Mouse (Mus musculus): ENCODE measurements around the gene Gdpd5. TPM values are rescaled to one million over a fixed set of nuclear protein-coding genes. Genes with fewer than 3 reads are reported as not detected.
A peak's percentile ranks its signal among the peaks of the same experiment; 100 is the strongest.
"Not testable (repeated sequence)": the region's sequence is repeated elsewhere in the genome, so short reads cannot be mapped to it uniquely, and the experiment has no call there.

Gene Gdpd5
- polyA plus RNA-seq, 1 experiment from 2014 or later, result 11.2 TPM

GRCm38 (mm10) chr7:99374325-99374724 is 6.9 kb upstream of the Gdpd5 start:
- not testable (repeated sequence) for H3K27me3 ChIP-seq; H3K9ac ChIP-seq (replicated peaks); ATAC-seq (ENCODE audit: insufficient number of reproducible peaks, insufficient read depth, low FRiP score, low TSS enrichment, low read depth); H3K4me1 ChIP-seq (replicated peaks); H3K27ac ChIP-seq; H3K9me3 ChIP-seq; H3K36me3 ChIP-seq; H3K4me3 ChIP-seq (replicated peaks); H3K4me2 ChIP-seq
- 64% methylated on average over 3 of the region's 3 CpGs for WGBS

- Histone ChIP-seq H3K9ac (replicated peaks) (no peak overlapping the region), H3K9me3 (0 out of 2 replicates have a peak, but pooled peaks cover 4% of the 10 kb centered on the region), H3K4me1 (replicated peaks) (peaks cover 7% of the 10 kb centered on the region; the same call in 1 of the 2 replicates), H3K27me3 (peaks cover 3% of the 10 kb centered on the region; the same call in 1 of the 2 replicates), H3K27ac (no peak overlapping the region), H3K36me3 (no peaks in the 10 kb centered on the region), H3K4me3 (replicated peaks) (no peak overlapping the region), H3K4me2 (no peak overlapping the region)
- no peak for ATAC-seq (ENCODE audit: insufficient number of reproducible peaks, insufficient read depth, low FRiP score, low TSS enrichment, low read depth)
- WGBS, result 7% methylated on average over 4 of the region's 4 CpGs
Measured at GRCm38 (mm10) chr7:99375455-99375854, 5.8 kb upstream of the Gdpd5 start.

- 0 out of 2 replicates have a peak, but pooled peaks cover 4% of the 10 kb centered on the region for H3K9me3 ChIP-seq
- WGBS, result 71% methylated on average over 8 of the region's 8 CpGs
- H3K27me3 ChIP-seq, result peaks cover 19% of the 10 kb centered on the region
- H3K36me3 ChIP-seq, result no peaks in the 10 kb centered on the region
- no peak overlapping the region for H3K27ac ChIP-seq
- no peak overlapping the region for H3K9ac ChIP-seq (replicated peaks)
- H3K4me1 ChIP-seq (replicated peaks), result peaks cover 28% of the 10 kb centered on the region
- ATAC-seq (ENCODE audit: insufficient number of reproducible peaks, insufficient read depth, low FRiP score, low TSS enrichment, low read depth), result no peak
- no peak overlapping the region for H3K4me2 ChIP-seq
- no peak overlapping the region for H3K4me3 ChIP-seq (replicated peaks)
Measured at GRCm38 (mm10) chr7:99378870-99379269, 2.3 kb upstream of the Gdpd5 start.

- WGBS, result under 1% methylated on average over 24 of the region's 24 CpGs
- peak; percentile 84 for ATAC-seq (ENCODE audit: insufficient number of reproducible peaks, insufficient read depth, low FRiP score, low TSS enrichment, low read depth)
- Histone ChIP-seq H3K36me3 (0 out of 2 replicates have a peak, but pooled peaks cover under 1% of the 10 kb centered on the region), H3K27ac (peak overlapping the region; percentile 95), H3K4me3 (replicated peaks) (peak overlapping the region; percentile 62), H3K27me3 (peaks cover 19% of the 10 kb centered on the region), H3K4me1 (replicated peaks) (peaks cover 39% of the 10 kb centered on the region), H3K9ac (replicated peaks) (peak overlapping the region; percentile 75), H3K9me3 (0 out of 2 replicates have a peak, but pooled peaks cover 4% of the 10 kb centered on the region), H3K4me2 (peak overlapping the region; percentile 98)
Measured at GRCm38 (mm10) chr7:99380491-99381213, 562 bp upstream of the Gdpd5 start.

- Histone ChIP-seq H3K4me3 (replicated peaks) (peak overlapping the region; percentile 62), H3K4me2 (peak overlapping the region; percentile 98), H3K4me1 (replicated peaks) (peaks cover 39% of the 10 kb centered on the region), H3K27me3 (peaks cover 19% of the 10 kb centered on the region), H3K36me3 (0 out of 2 replicates have a peak, but pooled peaks cover 3% of the 10 kb centered on the region), H3K27ac (0 out of 2 replicates have a peak overlapping the region, but pooled peaks have one; percentile 35), H3K9me3 (no peaks in the 10 kb centered on the region), H3K9ac (replicated peaks) (peak overlapping the region; percentile 75)
- WGBS, result 15% methylated on average over 30 of the region's 30 CpGs
- no peak for ATAC-seq (ENCODE audit: insufficient number of reproducible peaks, insufficient read depth, low FRiP score, low TSS enrichment, low read depth)
Measured at GRCm38 (mm10) chr7:99382088-99383000, 1.1 kb downstream of the Gdpd5 start.

GRCm38 (mm10) chr7:99383246-99383645 is 2.0 kb downstream of the Gdpd5 start:
- Histone ChIP-seq H3K27ac (peak overlapping the region; percentile 35; the same call in 1 of the 2 replicates), H3K4me1 (replicated peaks) (peaks cover 39% of the 10 kb centered on the region), H3K4me3 (replicated peaks) (peak overlapping the region; percentile 62), H3K4me2 (peak overlapping the region; percentile 98), H3K9ac (replicated peaks) (no peak overlapping the region; the same call in 1 of the 2 replicates), H3K27me3 (peaks cover 19% of the 10 kb centered on the region), H3K9me3 (no peaks in the 10 kb centered on the region), H3K36me3 (0 out of 2 replicates have a peak, but pooled peaks cover 4% of the 10 kb centered on the region)
- no peak for ATAC-seq (ENCODE audit: insufficient number of reproducible peaks, insufficient read depth, low FRiP score, low TSS enrichment, low read depth)
- 53% methylated on average over 5 of the region's 5 CpGs for WGBS

- H3K4me3 ChIP-seq (replicated peaks), result 0 out of 2 replicates have a peak overlapping the region, but pooled peaks have one; percentile 8
- peak overlapping the region; percentile 60 for H3K27ac ChIP-seq
- H3K36me3 ChIP-seq, result 0 out of 2 replicates have a peak, but pooled peaks cover 6% of the 10 kb centered on the region
Measured at GRCm38 (mm10) chr7:99384101-99384611, 2.9 kb downstream of the Gdpd5 start.

GRCm38 (mm10) chr7:99386030-99386429 is 4.8 kb downstream of the Gdpd5 start:
- H3K4me2 ChIP-seq, result no peak overlapping the region
- no peak overlapping the region for H3K27ac ChIP-seq
- H3K9ac ChIP-seq (replicated peaks), result no peak overlapping the region
- peaks cover 19% of the 10 kb centered on the region for H3K27me3 ChIP-seq
- H3K4me1 ChIP-seq (replicated peaks), result peaks cover 57% of the 10 kb centered on the region
- ATAC-seq (ENCODE audit: insufficient number of reproducible peaks, insufficient read depth, low FRiP score, low TSS enrichment, low read depth), result no peak
- H3K9me3 ChIP-seq, result no peaks in the 10 kb centered on the region
- H3K4me3 ChIP-seq (replicated peaks), result no peak overlapping the region
- H3K36me3 ChIP-seq, result 0 out of 2 replicates have a peak, but pooled peaks cover 6% of the 10 kb centered on the region
- 52% methylated on average over 5 of the region's 5 CpGs for WGBS

More at GRCm38 (mm10) chr7:99384101-99384611, 2.9 kb downstream of the Gdpd5 start:
- Histone ChIP-seq H3K27me3 (peaks cover 19% of the 10 kb centered on the region), H3K4me2 (peak overlapping the region; percentile 98), H3K4me1 (replicated peaks) (peaks cover 44% of the 10 kb centered on the region), H3K9ac (replicated peaks) (peak overlapping the region; percentile 24; the same call in 1 of the 2 replicates), H3K9me3 (no peaks in the 10 kb centered on the region)
- no peak for ATAC-seq (ENCODE audit: insufficient number of reproducible peaks, insufficient read depth, low FRiP score, low TSS enrichment, low read depth)
- WGBS, result 30% methylated on average over 4 of the region's 4 CpGs

- Histone ChIP-seq H3K9ac (replicated peaks) (no peak overlapping the region), H3K4me1 (replicated peaks) (peaks cover 64% of the 10 kb centered on the region), H3K27me3 (peaks cover 19% of the 10 kb centered on the region), H3K4me3 (replicated peaks) (no peak overlapping the region), H3K9me3 (no peaks in the 10 kb centered on the region), H3K36me3 (0 out of 2 replicates have a peak, but pooled peaks cover 6% of the 10 kb centered on the region), H3K4me2 (no peak overlapping the region), H3K27ac (no peak overlapping the region)
- 83% methylated on average over 4 of the region's 4 CpGs for WGBS
- ATAC-seq (ENCODE audit: insufficient number of reproducible peaks, insufficient read depth, low FRiP score, low TSS enrichment, low read depth), result no peak
Measured at GRCm38 (mm10) chr7:99386811-99387210, 5.6 kb downstream of the Gdpd5 start.

GRCm38 (mm10) chr7:99387356-99387755 is 6.1 kb downstream of the Gdpd5 start:
- H3K27me3 ChIP-seq, result peaks cover 13% of the 10 kb centered on the region
- no peak overlapping the region for H3K27ac ChIP-seq
- no peak for ATAC-seq (ENCODE audit: insufficient number of reproducible peaks, insufficient read depth, low FRiP score, low TSS enrichment, low read depth)
- no peaks in the 10 kb centered on the region for H3K9me3 ChIP-seq
- no peak overlapping the region for H3K9ac ChIP-seq (replicated peaks)
- H3K4me3 ChIP-seq (replicated peaks), result no peak overlapping the region
- H3K36me3 ChIP-seq, result 0 out of 2 replicates have a peak, but pooled peaks cover 6% of the 10 kb centered on the region
- H3K4me1 ChIP-seq (replicated peaks), result peaks cover 60% of the 10 kb centered on the region
- no peak overlapping the region for H3K4me2 ChIP-seq
- 88% methylated on average over 5 of the region's 5 CpGs for WGBS
